Mouse (Mus musculus): ENCODE measurements around the gene Cyba.

- TF ChIP-seq CTCF (IDR thresholded peaks at IDR 0.05; ENCODE audit: low read depth) (peak; percentile 59), EP300 (IDR thresholded peaks at IDR 0.05; ENCODE audit: low read depth) (no peak)
These were observed 2.6 kb upstream of the Cyba start for GRCm38 (mm10) chr8:122435375-122435774.

Measured in liver, postnatal 0 days (tissue).